Mouse (Mus musculus) adrenal gland, adult (tissue): ENCODE measurements around the gene Arl8b.

Experiments used
- DNase-seq, 2 experiments: peaks; one replicate each; pipeline ENCODE4 v3.0.0; 2022 to 2023; ENCODE audit warnings: low spot score in 1 of 2; ENCODE audit not compliant: inconsistent age in 2 of 2

The Arl8b gene

DNA sequence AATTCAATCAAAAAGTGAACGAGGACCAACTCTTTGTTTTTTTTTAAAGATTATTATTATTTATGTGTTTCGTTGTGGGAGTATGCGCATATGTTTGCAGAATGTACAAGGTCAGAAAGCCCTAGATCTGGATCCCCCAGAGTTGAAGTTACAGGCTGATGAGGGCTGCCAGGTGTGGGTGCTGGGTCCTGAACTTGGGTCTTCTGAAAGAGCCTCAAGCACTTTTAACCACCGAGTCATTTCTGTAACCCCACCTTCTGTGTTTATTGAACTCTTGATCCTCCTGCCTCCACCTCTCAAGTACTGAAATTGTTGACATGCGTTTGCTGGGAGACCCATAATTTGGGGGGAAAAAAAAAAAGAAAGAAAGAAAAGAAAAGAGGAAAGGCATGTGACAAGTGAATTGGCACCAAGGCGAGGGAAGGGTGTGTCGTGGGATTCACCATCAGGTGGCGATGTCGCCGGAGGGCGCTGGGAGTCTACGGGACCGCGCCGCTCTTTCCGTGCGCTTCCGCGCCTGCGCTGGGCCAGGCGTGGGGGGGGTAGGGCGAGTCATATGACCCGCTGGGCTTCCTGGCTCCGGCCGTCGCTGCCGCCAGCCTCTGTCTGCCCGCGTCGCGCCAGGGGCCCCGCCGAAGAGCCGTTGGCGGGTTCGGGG, at the start of gene Arl8b:
Gene Arl8b, plus strand, starts transcription at position 574 of the 658 bp plus-strand sequence.
- DNase-seq = peak; percentile 96 to 98

DNA sequence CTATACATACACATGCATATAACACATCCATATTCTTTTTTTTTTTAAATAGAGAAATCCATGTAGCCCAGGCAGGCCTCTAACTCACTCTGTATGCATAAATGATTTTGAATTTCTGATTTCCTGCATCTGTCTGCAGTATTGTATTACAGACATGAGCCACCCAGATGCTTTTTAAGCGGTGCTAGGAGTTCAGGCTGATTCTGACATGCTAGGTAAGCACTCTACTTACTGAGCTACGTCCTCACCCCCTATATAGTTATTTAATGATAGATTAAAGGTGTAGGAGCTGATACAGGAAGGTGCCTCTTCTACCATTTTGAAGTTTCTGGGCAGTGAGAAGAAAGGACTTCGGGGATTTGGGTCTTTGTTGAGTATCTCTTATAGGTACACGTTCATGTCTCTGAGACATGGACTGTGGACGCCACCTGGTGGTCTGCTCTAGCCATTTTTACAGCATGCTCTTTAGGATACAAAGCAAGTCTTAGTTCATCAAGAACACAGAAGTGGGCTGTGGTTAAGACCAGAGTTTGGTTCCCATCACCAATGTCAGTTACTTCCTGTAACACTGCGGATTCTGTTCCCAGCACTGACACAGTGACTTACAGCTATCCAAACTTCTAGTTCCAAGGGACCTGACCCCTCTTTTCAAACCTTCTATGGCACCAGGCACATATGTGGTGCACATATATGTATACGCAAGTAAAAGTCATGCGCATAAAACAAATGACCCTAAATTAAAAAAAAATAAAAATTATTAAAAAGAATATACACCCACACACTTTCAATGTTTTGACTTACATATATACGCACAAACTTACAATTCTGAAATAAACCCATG, 46.8 kb upstream of the Arl8b start:
- peak; percentile 71 to 92 for DNase-seq

DNA sequence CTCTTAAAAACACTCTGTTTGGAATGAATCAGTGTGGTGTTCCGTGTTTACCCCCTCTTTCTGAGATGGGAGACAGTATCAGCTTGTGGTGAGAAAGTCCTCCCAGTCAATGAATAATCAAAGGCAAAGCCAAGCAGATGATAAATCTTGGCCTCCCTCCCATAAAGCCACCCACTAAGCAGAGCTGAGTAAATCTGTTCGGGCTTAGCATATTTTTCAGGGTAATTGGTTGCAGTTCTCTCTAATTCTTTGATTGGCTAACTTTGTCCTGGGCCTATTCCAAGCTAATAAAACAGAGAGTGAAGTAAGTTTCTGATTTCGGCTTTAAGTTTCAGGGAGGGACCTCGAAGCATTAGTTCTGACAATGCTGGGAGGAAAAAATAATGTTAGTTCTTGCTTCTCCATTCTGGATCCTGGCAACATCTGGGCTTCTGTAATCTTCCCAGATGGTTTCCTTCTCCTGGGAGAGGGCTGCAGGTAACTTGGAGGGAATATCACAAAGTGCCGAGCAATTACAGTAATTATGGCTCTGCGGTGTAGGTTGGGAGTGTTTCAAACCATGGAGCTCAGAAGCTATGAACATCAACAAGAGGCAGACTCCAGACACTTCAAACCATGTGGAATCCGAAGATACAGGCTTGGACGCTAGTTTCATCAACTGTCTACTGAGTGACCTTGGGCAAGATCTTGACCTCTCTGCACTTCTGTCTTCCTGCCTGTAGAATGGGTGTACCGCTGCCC, 44.3 kb upstream of the Arl8b start:
- DNase-seq = peak in 1 of 2 experiments; percentile 44

DNA sequence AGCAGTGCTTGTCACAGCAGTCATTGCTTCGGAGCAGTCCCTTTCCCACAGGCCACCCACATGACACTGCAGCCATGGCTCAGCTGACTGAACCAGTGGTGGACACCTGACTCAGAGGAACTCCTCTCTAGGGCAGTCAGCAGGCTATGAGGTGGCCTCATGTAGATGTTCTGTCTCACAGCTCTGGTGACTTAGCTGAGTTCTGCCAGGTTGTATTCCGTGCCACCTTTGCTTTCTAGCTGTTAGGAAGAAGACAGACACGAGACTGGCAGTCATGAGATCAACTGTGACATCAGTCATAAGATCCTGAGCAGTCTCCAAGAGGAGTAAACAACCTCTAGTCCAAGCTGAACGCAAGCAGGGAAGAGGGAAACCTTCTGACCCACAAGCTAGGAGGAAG, 42.3 kb upstream of the Arl8b start:
- DNase-seq = no peak

DNA sequence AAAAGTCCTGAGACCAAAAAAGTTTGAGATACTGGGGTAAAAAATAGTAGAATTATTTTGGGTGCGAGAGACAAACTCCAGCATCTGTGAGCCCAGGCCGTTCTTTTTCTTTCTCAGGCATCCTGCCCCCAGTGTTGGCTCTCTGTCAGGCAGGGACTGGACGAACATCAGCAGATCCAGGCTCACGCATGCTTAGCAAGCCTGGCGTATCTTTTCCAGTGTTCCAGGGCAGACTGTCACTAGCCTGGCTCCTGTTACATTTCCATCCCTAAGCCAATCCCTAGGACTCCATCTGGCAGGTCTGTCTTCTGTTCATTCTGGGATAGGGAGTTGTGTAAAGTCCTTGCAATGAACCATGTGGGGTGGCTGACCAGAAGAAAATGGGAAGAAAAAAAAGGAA, 39.2 kb upstream of the Arl8b start:
- no peak for DNase-seq

DNA sequence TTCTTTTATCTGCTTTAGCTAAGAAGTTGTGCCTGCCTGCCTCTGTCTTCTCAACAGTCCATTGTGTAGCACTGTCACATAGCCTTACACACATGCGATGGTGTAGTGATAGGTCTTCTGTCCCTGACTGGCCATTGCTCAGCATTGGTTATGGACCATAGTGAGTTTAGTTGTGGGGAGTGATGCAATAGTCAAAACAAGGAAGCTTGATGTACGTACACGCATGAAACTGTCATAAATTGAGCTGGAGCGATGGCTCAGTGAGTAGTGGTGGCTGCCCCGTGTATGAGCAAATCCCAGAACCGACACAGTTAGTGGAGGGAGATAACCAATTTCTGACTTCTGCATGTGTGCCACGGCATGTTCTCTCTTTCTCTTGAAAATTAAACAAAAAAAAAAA, 31.6 kb upstream of the Arl8b start:
- DNase-seq = no peak

DNA sequence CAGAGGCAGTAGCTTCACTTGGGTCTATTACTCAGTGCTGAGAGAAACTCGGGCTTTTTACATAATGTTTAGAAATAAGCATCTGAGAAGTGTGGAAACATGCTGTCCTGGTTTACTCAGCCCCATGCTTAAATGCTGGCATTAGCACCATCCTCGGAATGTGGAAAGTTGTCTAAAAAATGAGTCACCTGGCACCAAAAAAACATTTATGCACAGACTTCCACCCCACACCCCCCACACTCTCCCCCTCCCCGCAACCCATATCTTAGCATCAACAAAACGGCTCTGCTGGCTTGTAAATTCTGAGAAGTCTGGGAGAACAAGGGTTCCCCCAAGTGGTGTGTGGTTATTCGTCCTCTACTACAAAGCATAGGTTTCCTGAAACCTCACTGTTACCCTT, 30.5 kb upstream of the Arl8b start:
- DNase-seq = no peak

DNA sequence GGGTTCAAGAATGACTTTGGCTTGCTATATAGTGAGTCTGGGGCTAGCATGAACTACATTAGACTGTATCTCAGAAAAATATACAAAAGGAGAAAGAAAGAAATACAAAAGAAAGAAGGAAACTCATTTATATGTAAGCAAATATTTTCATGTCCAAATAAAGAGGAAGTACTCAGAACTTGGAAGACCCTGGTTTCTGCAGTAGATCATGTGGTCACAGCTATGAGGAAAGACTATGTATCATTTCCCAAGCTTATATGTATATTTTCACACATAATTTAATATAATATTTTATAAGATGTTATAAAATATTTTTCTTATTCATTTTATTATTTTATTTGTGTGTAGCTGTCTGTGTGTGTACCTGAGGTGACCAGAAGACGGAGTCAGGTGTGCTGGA, 29.4 kb upstream of the Arl8b start:
- DNase-seq = no peak

DNA sequence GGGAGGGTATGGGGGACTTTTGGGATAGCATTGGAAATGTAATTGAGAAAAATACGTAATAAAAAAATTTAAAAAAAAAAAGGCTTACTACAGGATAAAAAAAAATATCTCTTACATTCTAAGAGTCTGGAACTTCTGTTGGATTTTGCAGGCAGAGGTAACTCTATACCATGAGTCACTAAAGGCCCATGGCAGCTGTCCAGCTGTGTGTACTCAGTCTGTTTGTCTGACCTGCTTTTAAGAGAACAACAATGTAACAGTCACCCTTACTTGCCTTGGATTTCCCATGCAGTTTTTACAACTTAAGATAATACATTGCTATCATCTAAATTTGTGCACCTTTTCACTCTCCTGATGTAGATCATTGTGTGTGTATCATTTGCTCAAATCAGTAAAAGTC, 28.5 kb upstream of the Arl8b start:
- DNase-seq = peak; percentile 23 to 64

DNA sequence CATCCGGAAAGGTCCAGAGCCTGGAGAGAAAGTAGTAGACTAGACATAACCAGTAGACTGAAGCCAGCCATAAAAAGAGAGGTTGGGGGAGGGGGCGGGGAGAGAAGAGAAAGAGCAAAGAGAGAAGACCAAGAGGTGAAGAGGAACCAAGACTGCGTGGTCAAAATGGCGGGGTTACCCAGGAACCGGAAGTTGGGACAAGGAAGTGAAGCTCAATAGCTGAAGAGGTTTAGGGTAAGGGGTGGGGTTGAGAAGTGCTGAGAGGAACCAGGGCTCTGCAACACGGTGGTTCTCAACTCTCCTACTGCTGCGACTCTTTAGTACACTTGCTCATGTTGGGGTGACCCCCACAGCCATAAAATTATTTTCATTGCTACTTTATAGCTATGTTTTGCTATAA, 27.0 kb upstream of the Arl8b start:
- DNase-seq = no peak

DNA sequence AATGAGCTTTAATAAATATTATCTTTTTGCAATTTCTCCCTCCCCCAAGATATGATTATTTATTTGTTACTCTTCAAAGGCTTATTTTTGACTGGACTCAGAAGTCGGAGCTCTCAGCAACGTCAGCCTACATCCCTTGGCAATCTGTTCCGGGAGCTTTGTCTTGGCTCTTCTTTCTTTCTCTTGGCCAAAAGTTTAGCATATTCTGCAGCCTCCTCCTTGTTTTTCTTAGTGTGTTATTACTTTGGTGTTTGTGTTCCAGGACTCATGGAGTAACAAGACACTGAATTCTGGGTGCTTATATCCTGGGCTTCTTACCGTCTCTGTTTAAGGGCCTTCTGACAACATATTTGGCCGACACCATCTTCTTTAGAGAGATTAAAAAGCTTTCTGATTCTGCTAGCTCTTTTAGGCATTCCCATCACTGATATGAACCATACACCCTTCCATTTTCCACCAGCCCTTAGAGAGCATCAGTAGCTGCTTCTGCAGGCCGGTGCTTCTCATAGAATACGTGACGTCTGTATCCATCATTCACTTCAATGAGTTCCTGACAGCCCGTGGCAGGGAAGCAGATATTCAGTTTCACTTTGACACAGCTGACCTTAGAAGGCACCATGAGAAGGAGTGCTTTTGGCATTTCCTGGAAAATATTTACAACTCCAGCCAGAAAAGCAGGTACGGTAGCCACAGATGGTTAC, 23.8 kb upstream of the Arl8b start:
- no peak for DNase-seq

DNA sequence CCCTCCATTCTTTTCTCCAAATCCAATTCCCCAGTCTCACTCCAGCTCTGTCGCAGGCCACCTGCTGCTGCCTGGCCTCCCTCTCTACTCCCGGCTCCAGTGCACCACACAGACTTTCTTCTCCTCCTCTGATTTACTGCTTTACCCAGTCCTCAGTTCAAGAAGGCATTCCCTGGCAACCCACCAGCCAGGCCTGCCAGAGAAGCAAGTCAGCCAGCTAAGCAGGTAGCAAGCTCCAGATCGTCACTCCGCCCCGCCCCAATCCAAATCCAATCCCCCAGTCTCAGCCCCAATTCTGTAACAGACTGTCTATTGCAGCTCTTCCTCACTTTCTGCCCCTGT, 23.2 kb upstream of the Arl8b start:
- peak in 1 of 2 experiments; percentile 47 for DNase-seq

DNA sequence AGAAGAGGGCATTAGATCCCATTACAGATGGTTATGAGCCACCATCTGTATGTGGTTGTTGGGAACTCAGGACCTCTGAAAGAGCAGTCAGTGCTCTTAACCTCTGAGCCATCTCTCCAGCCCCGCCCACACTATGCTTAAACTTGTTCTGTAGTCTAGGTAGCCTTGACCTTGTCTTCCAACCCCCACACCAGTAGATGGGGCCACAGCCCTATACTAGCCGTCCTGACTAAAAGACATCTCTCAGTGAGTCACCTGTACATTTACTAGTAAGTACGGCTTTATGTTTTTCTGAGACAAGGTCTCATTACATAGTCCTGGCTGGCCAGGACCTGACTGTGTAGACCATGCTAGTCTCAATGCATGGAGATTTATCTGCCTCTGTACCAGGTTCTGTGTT, 12.0 kb upstream of the Arl8b start:
- no peak for DNase-seq

DNA sequence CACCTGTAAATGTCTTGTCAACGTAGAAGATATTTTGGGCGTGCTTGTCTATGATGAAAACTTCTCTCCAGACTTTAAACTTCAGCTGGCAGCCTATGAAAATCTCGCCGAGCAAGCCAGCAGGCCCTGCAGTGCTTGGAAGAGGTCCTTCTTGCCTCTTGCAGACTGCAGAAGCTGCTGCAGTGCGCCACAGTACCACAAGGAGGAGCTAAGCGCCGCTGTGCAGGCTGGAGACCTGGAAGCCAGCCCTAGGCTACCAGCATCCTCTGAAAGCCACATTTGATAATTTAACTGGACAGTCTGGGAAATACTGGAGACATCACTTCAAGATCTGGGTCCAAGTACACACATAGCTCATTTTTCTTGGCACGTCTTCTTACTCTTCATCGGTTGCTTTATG, 10.0 kb upstream of the Arl8b start:
- DNase-seq = peak; percentile 79 to 94

DNA sequence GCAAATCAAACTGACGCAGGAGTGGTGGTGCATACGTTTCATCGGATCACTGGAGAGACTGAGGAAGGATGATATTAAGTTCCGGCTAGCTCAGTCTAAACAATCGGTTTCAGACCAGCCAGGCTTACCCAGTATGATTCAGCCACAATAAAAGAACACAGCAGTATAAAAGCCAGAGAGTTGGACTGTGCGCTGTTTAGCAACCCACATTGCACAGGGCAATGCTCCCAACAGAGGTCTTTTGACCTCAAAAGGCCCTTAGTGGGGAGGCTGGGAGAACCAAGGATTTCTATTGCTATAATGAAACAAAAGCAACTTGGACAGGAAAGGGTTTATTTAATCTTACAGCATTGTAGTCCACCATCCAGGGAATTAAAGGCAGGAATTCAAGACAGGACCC, 9.4 kb upstream of the Arl8b start:
- no peak for DNase-seq

DNA sequence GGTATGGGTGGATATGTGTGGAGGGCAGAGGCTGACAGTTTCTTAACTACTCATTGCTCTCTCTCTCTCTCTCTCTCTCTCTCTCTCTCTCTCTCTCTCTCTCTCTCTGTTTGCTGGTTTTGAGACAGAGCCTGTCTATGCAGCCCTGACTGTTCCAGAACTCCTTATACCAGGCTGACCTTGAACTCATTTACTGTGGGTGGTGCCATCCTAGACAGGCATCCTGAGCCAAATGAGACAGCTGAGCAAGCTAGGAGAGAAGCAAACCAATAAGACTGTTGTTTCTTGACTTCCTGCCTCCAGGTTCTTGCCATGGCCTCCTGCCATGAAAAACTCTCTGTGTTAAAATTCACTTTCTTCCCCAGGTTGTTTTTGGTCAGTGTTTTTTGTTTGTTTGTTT, 6.6 kb upstream of the Arl8b start:
- peak; percentile 47 to 68 for DNase-seq

DNA sequence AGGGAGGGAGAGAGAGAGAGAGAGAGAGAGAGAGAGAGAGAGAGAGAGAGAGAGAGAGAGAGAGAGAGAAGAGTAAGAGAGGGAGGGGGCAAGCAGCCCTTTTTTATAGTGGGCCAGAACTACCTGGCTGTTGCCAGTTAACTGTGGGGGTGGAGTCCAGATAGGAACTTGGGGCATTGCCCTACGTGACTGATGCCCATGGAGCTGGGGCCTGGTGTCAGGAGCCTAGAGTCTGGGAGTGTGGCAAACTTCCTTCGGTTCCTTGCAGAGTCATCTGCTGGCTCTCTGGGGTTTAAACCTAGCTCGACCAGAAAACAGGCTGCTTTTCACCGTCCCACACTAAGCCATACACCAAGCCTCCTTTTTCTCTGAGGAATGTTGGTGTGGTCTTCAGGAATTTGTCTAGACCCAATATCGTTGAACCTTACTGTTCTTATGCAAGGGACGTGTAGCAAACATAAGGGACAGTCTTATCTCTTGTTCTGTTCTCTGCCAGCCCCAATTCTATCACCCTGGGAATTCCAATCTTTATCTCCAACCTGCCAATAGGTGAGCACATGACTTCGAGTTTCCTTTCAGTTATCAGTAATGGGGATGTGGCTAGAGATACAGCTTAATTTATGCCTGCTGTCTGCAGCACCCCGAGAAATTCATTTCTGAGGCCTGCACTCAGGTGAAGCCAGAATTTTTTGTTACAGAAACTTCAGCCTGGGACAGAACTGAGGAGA, 5.2 kb upstream of the Arl8b start:
- no peak for DNase-seq

DNA sequence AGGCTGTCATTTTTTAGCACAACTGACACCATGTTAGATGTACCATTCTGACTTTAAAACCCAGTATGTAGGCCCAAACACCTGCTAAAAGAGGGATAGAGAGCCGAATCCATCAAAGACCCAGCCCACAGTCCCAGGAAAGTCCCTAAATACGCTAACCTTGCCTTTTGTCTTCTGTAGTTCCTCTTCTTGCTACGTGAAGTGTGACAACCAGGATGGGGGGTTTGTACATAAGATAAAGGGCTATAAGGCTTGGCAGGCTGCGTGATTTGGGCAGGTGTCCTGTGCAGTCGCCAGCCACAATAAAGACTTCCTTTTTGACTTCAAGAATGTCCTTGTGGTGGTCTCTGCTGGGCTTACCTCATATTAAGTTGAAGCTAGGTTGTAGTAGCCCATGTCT, 4.5 kb upstream of the Arl8b start:
- DNase-seq = no peak

DNA sequence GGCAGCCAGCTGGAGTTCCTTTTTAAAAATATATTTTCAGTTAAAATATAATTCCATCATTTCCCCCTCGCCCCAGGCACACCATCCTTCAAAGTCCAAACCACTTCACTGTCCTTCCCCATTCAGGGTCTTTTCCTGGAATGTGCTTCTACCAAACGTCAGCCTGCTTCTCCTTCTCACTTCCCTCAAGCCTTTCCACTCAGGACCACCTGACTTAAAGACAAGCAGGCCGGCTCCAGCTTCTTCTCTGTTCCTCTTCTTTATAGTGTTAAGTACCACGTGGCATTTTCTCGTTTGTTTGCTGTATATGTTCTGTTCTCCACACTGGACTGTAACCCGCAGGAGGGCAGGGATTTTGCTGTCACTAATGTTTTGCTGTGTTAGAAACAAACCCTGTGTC, 1.0 kb upstream of the Arl8b start:
- peak in 1 of 2 experiments; percentile 43 for DNase-seq

DNA sequence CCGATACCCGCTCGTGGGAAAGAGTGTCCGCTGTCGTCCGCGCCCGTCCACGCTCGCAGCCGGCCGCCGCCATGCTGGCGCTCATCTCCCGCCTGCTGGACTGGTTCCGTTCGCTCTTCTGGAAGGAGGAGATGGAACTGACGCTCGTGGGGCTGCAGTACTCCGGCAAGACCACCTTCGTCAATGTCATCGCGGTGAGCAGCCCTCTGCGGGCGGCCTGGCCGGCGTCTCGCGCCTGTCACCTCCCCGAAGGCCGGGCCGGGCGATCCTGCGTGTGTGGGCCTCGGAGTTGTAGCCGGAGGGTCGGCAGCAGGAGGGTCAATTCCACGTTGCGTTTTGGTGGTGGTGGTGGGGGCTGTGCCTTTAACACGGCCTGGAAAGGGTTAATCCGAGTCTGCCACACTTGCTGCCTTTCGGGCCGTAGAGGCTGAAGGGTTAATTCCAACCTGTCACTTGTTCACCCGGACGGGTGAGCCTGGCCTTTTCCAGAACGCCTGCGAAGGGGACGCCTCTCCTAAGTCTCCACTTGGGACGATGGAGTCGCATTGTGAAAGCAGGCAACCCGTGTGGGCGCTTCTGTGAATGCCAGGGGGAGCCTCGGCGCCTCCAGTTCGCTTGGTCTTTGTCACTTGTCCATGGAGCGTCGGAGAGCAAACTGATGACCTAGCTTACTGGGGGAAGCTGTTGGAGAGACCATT, 434 bp downstream of the Arl8b start:
- DNase-seq = peak in 1 of 2 experiments; percentile 85
